Mouse (Mus musculus): ENCODE results near the gene Slc18b1.

DNA sequence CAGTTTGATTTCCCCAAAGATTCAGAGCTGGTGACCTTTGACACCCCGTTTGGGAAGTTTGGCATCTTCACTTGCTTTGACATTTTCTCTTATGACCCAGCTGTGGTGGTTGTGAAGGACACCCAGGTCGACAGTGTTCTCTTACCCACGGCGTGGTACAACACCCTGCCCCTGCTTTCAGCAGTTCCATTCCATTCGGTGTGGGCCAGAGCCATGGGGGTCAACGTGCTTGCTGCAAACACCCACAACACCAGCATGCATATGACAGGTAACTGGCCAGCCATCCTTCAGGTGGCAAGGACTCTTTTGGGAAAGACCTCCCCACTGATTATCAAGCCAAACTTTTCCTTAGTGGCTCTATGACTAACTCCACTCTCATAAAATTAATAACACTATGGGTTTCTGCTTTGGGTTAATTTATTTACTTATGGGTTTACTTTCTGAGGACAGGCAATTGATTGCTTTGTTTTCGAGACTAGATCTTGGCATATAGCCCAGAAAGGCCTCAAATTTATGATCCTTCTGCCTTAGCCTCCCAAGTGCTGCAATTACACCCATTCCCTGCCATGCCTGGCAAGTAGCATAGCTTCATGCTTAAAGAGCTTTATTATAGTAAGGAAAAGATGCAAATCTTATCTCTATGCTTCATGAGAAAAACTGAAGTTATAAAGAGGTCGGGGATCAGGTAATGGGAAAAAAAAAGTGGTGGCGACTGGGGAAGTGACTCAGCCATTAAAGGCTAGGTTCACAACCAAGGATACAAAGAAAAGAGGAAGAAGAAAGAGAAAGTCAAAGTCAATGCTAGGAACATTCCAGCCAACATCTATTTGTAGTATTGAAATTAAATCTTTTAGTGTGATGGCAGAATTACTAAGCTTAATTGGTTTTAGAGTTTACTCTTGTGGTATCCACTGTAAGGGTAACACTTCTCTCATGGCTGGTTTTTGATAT lies 67.9 kb downstream of the Slc18b1 start:
- TF ChIP-seq CTCF (IDR thresholded peaks at IDR 0.05; ENCODE audit: low read depth, low read length), result no peak
- TF ChIP-seq GATA1 (IDR thresholded peaks at IDR 0.05; ENCODE audit: borderline replicate concordance, low read length), result no peak

Data from G1E (cell line).